Mouse (Mus musculus): Measurements from ENCODE around the gene Pfdn6.

- TF ChIP-seq CTCF (IDR thresholded peaks at IDR 0.05; ENCODE audit: extremely low read depth, insufficient read length, insufficient replicate concordance, low read depth, low read length) (no peak), POLR2A (IDR thresholded peaks at IDR 0.05; ENCODE audit: low read depth, low read length) (no peak)
Measured at GRCm38 (mm10) chr17:33931947-33932346, 8.2 kb downstream of the Pfdn6 start.

Measured in small intestine, adult 2 months (tissue).